Mouse (Mus musculus): Measurements from ENCODE around the gene 0610009B22Rik. TPM values are rescaled to one million over a fixed set of nuclear protein-coding genes. Genes with fewer than 3 reads are reported as not detected.

The 0610009B22Rik gene
- polyA plus RNA-seq, 1 experiment from 2014 or later, result 72.2 TPM

- no peak for ATAC-seq (replicated peaks; ENCODE audit: insufficient number of reproducible peaks, insufficient read depth, low FRiP score, low read depth)
Measured at GRCm38 (mm10) chr11:51648566-51648965, 40.1 kb downstream of the 0610009B22Rik start.

GRCm38 (mm10) chr11:51646751-51647667, 41.7 kb downstream of the 0610009B22Rik start:
- Histone ChIP-seq H3K4me3 (peak overlapping the region; percentile 12; the same call in 1 of the 2 replicates), H3K4me2 (peak overlapping the region; percentile 95), H3K4me1 (replicated peaks) (peaks cover 57% of the 10 kb centered on the region), H3K9ac (no peak overlapping the region), H3K9me3 (replicated peaks) (no peaks in the 10 kb centered on the region), H3K27me3 (0 out of 2 replicates have a peak, but pooled peaks cover 4% of the 10 kb centered on the region), H3K36me3 (peaks cover 10% of the 10 kb centered on the region; the same call in 1 of the 2 replicates), H3K27ac (peak overlapping the region; percentile 68)
- WGBS, result 58% methylated on average over 15 of the region's 15 CpGs
- no peak for ATAC-seq (replicated peaks; ENCODE audit: insufficient number of reproducible peaks, insufficient read depth, low FRiP score, low read depth)

More at GRCm38 (mm10) chr11:51648566-51648965, 40.1 kb downstream of the 0610009B22Rik start:
- Histone ChIP-seq H3K27me3 (0 out of 2 replicates have a peak, but pooled peaks cover 4% of the 10 kb centered on the region), H3K36me3 (peaks cover 6% of the 10 kb centered on the region; the same call in 1 of the 2 replicates), H3K27ac (peak overlapping the region; percentile 56), H3K4me1 (replicated peaks) (peaks cover 50% of the 10 kb centered on the region), H3K4me3 (peak overlapping the region; percentile 79), H3K9ac (peak overlapping the region; percentile 85; the same call in 1 of the 2 replicates), H3K9me3 (replicated peaks) (no peaks in the 10 kb centered on the region), H3K4me2 (peak overlapping the region; percentile 95)
- WGBS, result 30% methylated on average over 3 of the region's 3 CpGs

- Histone ChIP-seq H3K9ac (no peak overlapping the region), H3K4me2 (0 out of 2 replicates have a peak overlapping the region, but pooled peaks have one; percentile 95), H3K27ac (peak overlapping the region; percentile 25), H3K27me3 (0 out of 2 replicates have a peak, but pooled peaks cover 4% of the 10 kb centered on the region), H3K36me3 (peaks cover 10% of the 10 kb centered on the region; the same call in 1 of the 2 replicates), H3K4me3 (no peak overlapping the region), H3K9me3 (replicated peaks) (no peaks in the 10 kb centered on the region), H3K4me1 (replicated peaks) (peaks cover 57% of the 10 kb centered on the region)
- ATAC-seq (replicated peaks; ENCODE audit: insufficient number of reproducible peaks, insufficient read depth, low FRiP score, low read depth), result no peak
- 82% methylated on average over 7 of the region's 7 CpGs for WGBS
Measured at GRCm38 (mm10) chr11:51646245-51646644, 42.4 kb downstream of the 0610009B22Rik start.

GRCm38 (mm10) chr11:51645293-51645692, 43.4 kb downstream of the 0610009B22Rik start:
- Histone ChIP-seq H3K36me3 (peaks cover 10% of the 10 kb centered on the region; the same call in 1 of the 2 replicates), H3K9ac (no peak overlapping the region), H3K9me3 (replicated peaks) (no peaks in the 10 kb centered on the region), H3K4me2 (no peak overlapping the region), H3K4me3 (no peak overlapping the region), H3K4me1 (replicated peaks) (peaks cover 49% of the 10 kb centered on the region), H3K27me3 (0 out of 2 replicates have a peak, but pooled peaks cover 4% of the 10 kb centered on the region), H3K27ac (peak overlapping the region; percentile 4; the same call in 1 of the 2 replicates)
- 68% methylated on average over 13 of the region's 13 CpGs for WGBS
- no peak for ATAC-seq (replicated peaks; ENCODE audit: insufficient number of reproducible peaks, insufficient read depth, low FRiP score, low read depth)

GRCm38 (mm10) chr11:51644217-51644616, 44.5 kb downstream of the 0610009B22Rik start:
- Histone ChIP-seq H3K27me3 (0 out of 2 replicates have a peak, but pooled peaks cover 4% of the 10 kb centered on the region), H3K4me2 (0 out of 2 replicates have a peak overlapping the region, but pooled peaks have one; percentile 29), H3K9me3 (replicated peaks) (no peaks in the 10 kb centered on the region), H3K27ac (peak overlapping the region; percentile 44; the same call in 1 of the 2 replicates), H3K4me3 (no peak overlapping the region), H3K4me1 (replicated peaks) (peaks cover 38% of the 10 kb centered on the region), H3K36me3 (peaks cover 10% of the 10 kb centered on the region; the same call in 1 of the 2 replicates), H3K9ac (peak overlapping the region; percentile 5; the same call in 1 of the 2 replicates)
- 70% methylated on average over 16 of the region's 16 CpGs for WGBS
- ATAC-seq (replicated peaks; ENCODE audit: insufficient number of reproducible peaks, insufficient read depth, low FRiP score, low read depth), result no peak

- Histone ChIP-seq H3K9me3 (replicated peaks) (no peaks in the 10 kb centered on the region), H3K4me2 (peak overlapping the region; percentile 29; the same call in 1 of the 2 replicates), H3K4me3 (no peak overlapping the region), H3K4me1 (replicated peaks) (peaks cover 34% of the 10 kb centered on the region), H3K36me3 (peaks cover 10% of the 10 kb centered on the region; the same call in 1 of the 2 replicates), H3K9ac (peak overlapping the region; percentile 5; the same call in 1 of the 2 replicates), H3K27me3 (0 out of 2 replicates have a peak, but pooled peaks cover 4% of the 10 kb centered on the region), H3K27ac (peak overlapping the region; percentile 44; the same call in 1 of the 2 replicates)
- 45% methylated on average over 15 of the region's 15 CpGs for WGBS
- ATAC-seq (replicated peaks; ENCODE audit: insufficient number of reproducible peaks, insufficient read depth, low FRiP score, low read depth), result no peak
Measured at GRCm38 (mm10) chr11:51643761-51644160, 44.9 kb downstream of the 0610009B22Rik start.

- 0 out of 2 replicates have a peak, but pooled peaks cover 6% of the 10 kb centered on the region for H3K27me3 ChIP-seq
- H3K4me3 ChIP-seq, result no peak overlapping the region
- 61% methylated on average over 9 of the region's 9 CpGs for WGBS
- peaks cover 28% of the 10 kb centered on the region for H3K4me1 ChIP-seq (replicated peaks)
- no peak for ATAC-seq (replicated peaks; ENCODE audit: insufficient number of reproducible peaks, insufficient read depth, low FRiP score, low read depth)
- no peaks in the 10 kb centered on the region for H3K9me3 ChIP-seq (replicated peaks)
- peak overlapping the region; percentile 29; the same call in 1 of the 2 replicates for H3K4me2 ChIP-seq
- H3K9ac ChIP-seq, result no peak overlapping the region
- H3K27ac ChIP-seq, result peak overlapping the region; percentile 44; the same call in 1 of the 2 replicates
- peaks cover 10% of the 10 kb centered on the region; the same call in 1 of the 2 replicates for H3K36me3 ChIP-seq
Measured at GRCm38 (mm10) chr11:51643202-51643601, 45.5 kb downstream of the 0610009B22Rik start.

- H3K4me1 ChIP-seq (replicated peaks), result peaks cover 29% of the 10 kb centered on the region
- H3K4me3 ChIP-seq, result no peak overlapping the region
- no peaks in the 10 kb centered on the region for H3K9me3 ChIP-seq (replicated peaks)
- 79% methylated on average over 7 of the region's 7 CpGs for WGBS
- no peak for ATAC-seq (replicated peaks; ENCODE audit: insufficient number of reproducible peaks, insufficient read depth, low FRiP score, low read depth)
- no peak overlapping the region for H3K4me2 ChIP-seq
- 0 out of 2 replicates have a peak, but pooled peaks cover 6% of the 10 kb centered on the region for H3K27me3 ChIP-seq
- H3K27ac ChIP-seq, result no peak overlapping the region
- H3K9ac ChIP-seq, result no peak overlapping the region
- H3K36me3 ChIP-seq, result peaks cover 10% of the 10 kb centered on the region; the same call in 1 of the 2 replicates
Measured at GRCm38 (mm10) chr11:51640748-51641147, 47.9 kb downstream of the 0610009B22Rik start.

- Histone ChIP-seq H3K4me1 (replicated peaks) (peaks cover 28% of the 10 kb centered on the region), H3K27ac (peak overlapping the region; percentile 64), H3K36me3 (0 out of 2 replicates have a peak, but pooled peaks cover 4% of the 10 kb centered on the region), H3K4me3 (no peak overlapping the region), H3K4me2 (peak overlapping the region; percentile 50; the same call in 1 of the 2 replicates), H3K9me3 (replicated peaks) (no peaks in the 10 kb centered on the region), H3K9ac (no peak overlapping the region), H3K27me3 (0 out of 2 replicates have a peak, but pooled peaks cover 2% of the 10 kb centered on the region)
- ATAC-seq (replicated peaks; ENCODE audit: insufficient number of reproducible peaks, insufficient read depth, low FRiP score, low read depth), result no peak
- 71% methylated on average over 5 of the region's 5 CpGs for WGBS
Measured at GRCm38 (mm10) chr11:51638497-51638896, 50.2 kb downstream of the 0610009B22Rik start.

GRCm38 (mm10) chr11:51637971-51638414, 50.7 kb downstream of the 0610009B22Rik start:
- ATAC-seq (replicated peaks; ENCODE audit: insufficient number of reproducible peaks, insufficient read depth, low FRiP score, low read depth), result no peak
- peak overlapping the region; percentile 21 for H3K4me3 ChIP-seq
- 11% methylated on average over 17 of the region's 17 CpGs for WGBS

More at GRCm38 (mm10) chr11:51637971-51638414, 50.7 kb downstream of the 0610009B22Rik start:
- H3K9me3 ChIP-seq (replicated peaks), result no peaks in the 10 kb centered on the region
- H3K36me3 ChIP-seq, result no peaks in the 10 kb centered on the region
- 0 out of 2 replicates have a peak, but pooled peaks cover 2% of the 10 kb centered on the region for H3K27me3 ChIP-seq
- H3K9ac ChIP-seq, result no peak overlapping the region
- peak overlapping the region; percentile 64 for H3K27ac ChIP-seq
- H3K4me1 ChIP-seq (replicated peaks), result peaks cover 23% of the 10 kb centered on the region
- peak overlapping the region; percentile 50 for H3K4me2 ChIP-seq

All from heart, embryonic 15.5 days (tissue).